Mouse (Mus musculus) myocyte (in vitro differentiated cells): Measurements from ENCODE around the gene Pfpl. TPM values are rescaled to one million over a fixed set of nuclear protein-coding genes. Genes with fewer than 3 reads are reported as not detected.

Source experiments
- H3K27me3 ChIP-seq: one replicate; pipeline ENCODE4 v1.6.1; 2011; ENCODE audit not compliant: control insufficient read depth, insufficient read depth, insufficient read length
- H3K36me3 ChIP-seq: one replicate; pipeline ENCODE4 v1.6.1; 2011; ENCODE audit not compliant: control insufficient read depth, insufficient read depth
- H3K4me2 ChIP-seq: one replicate; pipeline ENCODE4 v1.6.1; 2011; ENCODE audit warnings: low read depth, control low read depth
- H3K4me3 ChIP-seq: one replicate; pipeline ENCODE4 v1.5.1; 2011; ENCODE audit warnings: mild to moderate bottlenecking, control low read depth, moderate library complexity
- H3K79me2 ChIP-seq: one replicate; pipeline ENCODE4 v1.6.1; 2011; ENCODE audit not compliant: control insufficient read depth, insufficient read depth
- H3ac ChIP-seq: one replicate; pipeline ENCODE4 v1.6.1; 2011; ENCODE audit not compliant: control insufficient read depth, insufficient read length
- CEBPB ChIP-seq: IDR thresholded peaks from 2 replicates; pipeline ENCODE4 v1.6.1; 2011; ENCODE audit warnings: mild to moderate bottlenecking, moderate library complexity; ENCODE audit not compliant: poor library complexity, insufficient read depth, severe bottlenecking
- E2F4 ChIP-seq: IDR thresholded peaks from one replicate; pipeline ENCODE4 v1.6.1; 2011; ENCODE audit warnings: mild to moderate bottlenecking, control low read depth, moderate library complexity; ENCODE audit not compliant: insufficient read depth
- MAX ChIP-seq: IDR thresholded peaks from one replicate; pipeline ENCODE4 v1.6.1; 2011; ENCODE audit warnings: low read depth, mild to moderate bottlenecking, control low read depth
- MYOD1 ChIP-seq, 3 experiments: IDR thresholded peaks; one replicate each; pipeline ENCODE4 v1.6.1; 2011; ENCODE audit warnings: control low read depth in 2 of 3, low read depth in 2 of 3, mild to moderate bottlenecking in 2 of 3, moderate library complexity in 1 of 3; ENCODE audit not compliant: insufficient read length in 2 of 3, control insufficient read depth in 1 of 3
- MYOG ChIP-seq, 3 experiments: IDR thresholded peaks; one replicate each; pipeline ENCODE4 v1.6.1; 2011; ENCODE audit warnings: control low read depth in 2 of 3, low read depth in 2 of 3, mild to moderate bottlenecking in 2 of 3; ENCODE audit not compliant: insufficient read length in 2 of 3, control insufficient read depth in 1 of 3, insufficient read depth in 1 of 3
- POLR2A ChIP-seq: IDR thresholded peaks from one replicate; pipeline ENCODE4 v1.6.1; 2011; ENCODE audit warnings: low read depth, mild to moderate bottlenecking, control low read depth, moderate library complexity; ENCODE audit not compliant: insufficient read length
- POLR2AphosphoS2 ChIP-seq: IDR thresholded peaks from one replicate; pipeline ENCODE4 v1.6.1; 2011; ENCODE audit warnings: low read depth, control low read depth; ENCODE audit not compliant: insufficient read length
- REST ChIP-seq: IDR thresholded peaks from one replicate; pipeline ENCODE4 v1.6.1; 2011; ENCODE audit warnings: mild to moderate bottlenecking, control low read depth, moderate library complexity; ENCODE audit not compliant: insufficient read depth, insufficient read length
- SRF ChIP-seq: IDR thresholded peaks from one replicate; pipeline ENCODE4 v1.6.1; 2011; ENCODE audit warnings: low read depth; ENCODE audit not compliant: control insufficient read depth, insufficient read length
- TCF12 ChIP-seq: IDR thresholded peaks from one replicate; pipeline ENCODE4 v1.6.1; 2011; ENCODE audit warnings: mild to moderate bottlenecking, control low read depth; ENCODE audit not compliant: poor library complexity, insufficient read depth, severe bottlenecking
- TCF3 ChIP-seq: IDR thresholded peaks from one replicate; pipeline ENCODE4 v1.6.1; 2011; ENCODE audit warnings: low read depth, control low read depth; ENCODE audit not compliant: insufficient read length
- USF1 ChIP-seq: IDR thresholded peaks from one replicate; pipeline ENCODE4 v1.6.1; 2011; ENCODE audit warnings: low read depth, mild to moderate bottlenecking, control low read depth, moderate library complexity
- polyA plus RNA-seq: library from polyadenylated mRNA; unstranded; fragments of >200 nt; fragmentation: generic; extraction: Trizol; gene quantifications from one replicate; pipeline ENCODE4 v1.2.1, GENCODE M21; 2012; ENCODE audit warnings: missing spikeins

Gene Pfpl
- polyA plus RNA-seq, 1 experiment: 0.02 TPM

- Histone ChIP-seq H3K27me3 (no peaks in the 10 kb centered on the region), H3K79me2 (no peaks in the 10 kb centered on the region), H3K4me3 (no peak overlapping the region), H3K36me3 (no peaks in the 10 kb centered on the region), H3K4me2 (no peak overlapping the region), H3ac (no peak overlapping the region)
- TF ChIP-seq REST: no peak
- TF ChIP-seq POLR2A: no peak
- no peak for TF ChIP-seq E2F4
- no peak for TF ChIP-seq MYOG (IDR thresholded peaks at IDR 0.05; ENCODE audit: control insufficient read depth in 1 of 3, insufficient read depth in 1 of 3, insufficient read length in 2 of 3, low read depth in 2 of 3)
- TF ChIP-seq CEBPB: no peak
These were observed 11.9 kb downstream of the Pfpl start for GRCm38 (mm10) chr19:12439581-12439980.

GRCm38 (mm10) chr19:12440103-12440725 is 12.5 kb downstream of the Pfpl start:
- Histone ChIP-seq H3K4me3 (no peak overlapping the region), H3K4me2 (no peak overlapping the region), H3K27me3 (no peaks in the 10 kb centered on the region), H3ac (no peak overlapping the region), H3K36me3 (no peaks in the 10 kb centered on the region), H3K79me2 (no peaks in the 10 kb centered on the region)
- TF ChIP-seq REST (no peak), TCF12 (no peak), MYOD1 (IDR thresholded peaks at IDR 0.05; ENCODE audit: control insufficient read depth in 1 of 3, insufficient read length in 2 of 3, low read depth in 2 of 3) (no peak), MAX (no peak), CEBPB (no peak), TCF3 (no peak), E2F4 (no peak), SRF (no peak)

- H3K79me2 ChIP-seq: no peaks in the 10 kb centered on the region
- no peak overlapping the region for H3ac ChIP-seq
- H3K27me3 ChIP-seq: no peaks in the 10 kb centered on the region
- H3K4me3 ChIP-seq: no peak overlapping the region
- H3K36me3 ChIP-seq: no peaks in the 10 kb centered on the region
- H3K4me2 ChIP-seq: no peak overlapping the region
- TF ChIP-seq CEBPB (no peak), SRF (no peak), E2F4 (no peak), REST (no peak), MYOG (IDR thresholded peaks at IDR 0.05; ENCODE audit: control insufficient read depth in 1 of 3, insufficient read depth in 1 of 3, insufficient read length in 2 of 3, low read depth in 2 of 3) (no peak)
These were observed 14.9 kb downstream of the Pfpl start for GRCm38 (mm10) chr19:12442560-12442959.

GRCm38 (mm10) chr19:12445014-12445413 is 17.3 kb downstream of the Pfpl start:
- H3K4me3 ChIP-seq: no peak overlapping the region
- TF ChIP-seq USF1 (no peak), SRF (no peak), POLR2AphosphoS2 (no peak), CEBPB (peak; percentile 27; the same call in 1 of the 2 replicates), POLR2A (no peak)
- no peaks in the 10 kb centered on the region for H3K36me3 ChIP-seq
- no peak overlapping the region for H3ac ChIP-seq
- H3K4me2 ChIP-seq: no peak overlapping the region
- H3K27me3 ChIP-seq: no peaks in the 10 kb centered on the region
- no peaks in the 10 kb centered on the region for H3K79me2 ChIP-seq

DNA sequence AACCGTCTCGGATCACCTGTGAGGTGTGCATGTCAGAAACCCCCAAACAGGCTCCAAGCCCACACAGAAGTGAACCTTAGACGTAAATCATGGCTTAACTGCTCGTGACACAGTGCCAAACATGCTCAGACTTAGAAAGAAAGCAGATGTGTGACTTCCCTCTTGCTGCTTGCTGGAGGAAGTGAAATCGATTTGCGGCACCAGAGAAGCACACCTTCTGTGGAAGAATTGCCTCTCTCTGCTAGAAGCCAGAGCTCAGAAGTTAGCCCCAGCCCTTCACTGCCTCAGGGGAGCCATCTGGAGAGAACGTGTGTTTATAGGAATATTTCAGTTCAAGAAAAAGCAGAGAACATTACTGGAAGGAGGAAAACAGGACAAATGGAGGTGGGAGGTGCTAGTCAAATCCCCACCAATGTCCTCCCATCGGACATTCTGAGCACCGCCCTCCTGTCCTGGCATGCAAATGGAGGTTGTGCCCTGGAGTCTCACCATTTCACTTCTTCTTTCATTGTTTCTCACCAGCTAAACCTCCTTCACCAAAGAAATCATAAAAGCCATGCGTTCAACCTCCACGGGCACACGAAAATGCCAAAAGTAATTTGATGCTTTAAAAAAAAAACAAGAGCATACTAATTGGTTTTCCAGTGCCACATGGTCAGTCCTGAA is 29.8 kb downstream of the Pfpl start:
- no peak overlapping the region for H3K4me3 ChIP-seq
- H3ac ChIP-seq: no peak overlapping the region
- H3K4me2 ChIP-seq: peak overlapping the region; percentile 73
- no peaks in the 10 kb centered on the region for H3K27me3 ChIP-seq
- TF ChIP-seq TCF3: no peak
- H3K36me3 ChIP-seq: no peaks in the 10 kb centered on the region
- H3K79me2 ChIP-seq: no peaks in the 10 kb centered on the region

GRCm38 (mm10) chr19:12459516-12459915 is 31.8 kb downstream of the Pfpl start:
- no peak overlapping the region for H3ac ChIP-seq
- H3K4me2 ChIP-seq: no peak overlapping the region
- no peaks in the 10 kb centered on the region for H3K36me3 ChIP-seq
- no peaks in the 10 kb centered on the region for H3K79me2 ChIP-seq
- TF ChIP-seq MYOD1 (IDR thresholded peaks at IDR 0.05; ENCODE audit: control insufficient read depth in 1 of 3, insufficient read length in 2 of 3, low read depth in 2 of 3) (no peak), TCF3 (no peak), MAX (no peak), POLR2AphosphoS2 (no peak), POLR2A (no peak), CEBPB (no peak)
- H3K27me3 ChIP-seq: no peaks in the 10 kb centered on the region
- H3K4me3 ChIP-seq: no peak overlapping the region
